Mouse (Mus musculus) embryo, embryonic 10 days (tissue): Measurements from ENCODE around the gene Prokr1.

ENCODE experiments used
- DNase-seq: peaks from one replicate; pipeline ENCODE4 v3.0.0-alpha.2; 2015; ENCODE audit warnings: low spot score

Prokr1 gene

DNA sequence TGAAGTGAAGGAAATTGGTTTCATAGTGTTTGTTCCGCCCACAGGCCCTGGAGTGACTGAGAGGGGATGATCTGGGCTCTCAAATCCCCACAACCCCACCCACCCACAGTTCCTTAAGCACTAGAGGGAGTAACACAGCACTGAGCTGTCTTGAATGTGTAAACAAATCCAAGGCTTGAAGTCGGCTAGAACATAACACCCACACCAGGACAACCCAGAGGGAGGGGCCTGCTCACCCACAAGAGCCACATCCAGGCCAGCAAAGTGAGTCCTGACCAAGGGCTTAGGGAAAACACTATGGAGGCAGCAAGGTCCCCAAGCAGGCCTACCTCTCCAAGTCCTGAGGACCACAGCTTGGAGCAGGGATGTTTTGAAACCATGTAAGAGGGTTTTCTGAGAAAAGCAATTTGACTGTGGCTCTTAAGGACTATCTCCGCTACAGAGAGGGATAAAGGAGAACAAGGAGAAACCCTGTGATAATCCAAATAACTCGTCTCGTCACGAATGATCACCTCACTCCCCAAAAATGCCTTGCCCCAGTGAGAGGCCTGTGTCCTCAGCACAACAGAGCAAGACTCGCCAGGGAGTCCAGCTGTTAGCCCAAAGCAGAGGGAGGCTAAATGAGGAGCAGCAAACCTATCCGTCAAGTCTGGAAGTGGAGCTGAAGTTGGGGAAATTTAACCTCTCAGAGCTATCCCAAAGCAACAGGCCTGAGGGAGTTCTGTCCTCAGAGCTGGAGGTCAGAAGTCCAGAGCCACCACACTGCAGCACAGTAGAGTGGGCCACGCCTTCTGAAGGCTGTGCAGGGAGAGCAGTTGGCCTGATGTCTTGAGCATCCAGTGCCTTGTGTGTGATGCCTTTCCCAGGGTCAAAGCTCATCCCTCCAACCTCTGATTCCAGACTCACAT, 22.6 kb downstream of the Prokr1 start:
- DNase-seq: no peak

DNA sequence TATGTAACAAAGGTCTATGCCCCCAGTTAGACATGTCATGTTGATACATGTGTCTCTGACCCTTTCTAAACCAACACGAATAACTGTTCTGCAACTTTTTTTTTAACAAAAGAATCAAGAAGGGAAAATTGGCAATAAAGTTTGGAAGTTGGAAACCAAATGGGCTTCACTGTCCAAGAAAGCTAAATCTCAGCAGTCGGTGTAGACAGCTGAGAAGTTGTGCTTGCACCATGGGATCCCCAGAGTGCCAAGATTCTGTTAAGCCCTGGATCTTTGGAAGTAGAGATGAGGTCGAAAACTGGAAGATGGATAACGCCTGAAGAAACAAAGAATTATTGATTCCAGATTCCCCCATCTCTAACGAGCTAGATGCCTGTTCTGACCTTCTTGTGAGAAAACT, 25.4 kb downstream of the Prokr1 start:
- DNase-seq: no peak

DNA sequence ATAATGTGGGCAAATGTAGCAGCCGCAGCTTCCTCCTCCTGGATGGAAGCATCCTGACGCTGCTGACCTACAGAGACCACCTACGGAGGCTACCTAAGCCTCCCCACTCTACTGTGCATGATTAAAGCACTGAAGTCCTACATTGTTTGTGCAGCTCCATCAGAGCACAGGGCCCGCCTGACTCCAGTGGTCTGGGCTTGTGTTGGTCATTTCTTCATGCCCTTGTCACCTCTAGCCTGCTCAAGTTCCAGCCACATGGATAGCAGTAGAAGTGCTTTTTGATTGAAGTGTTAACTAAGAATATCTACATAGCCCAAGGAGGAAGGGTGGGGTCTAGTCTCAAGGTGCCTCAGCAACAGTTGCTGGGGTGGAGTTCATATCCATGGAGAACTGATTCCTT, 26.2 kb downstream of the Prokr1 start:
- no peak for DNase-seq

DNA sequence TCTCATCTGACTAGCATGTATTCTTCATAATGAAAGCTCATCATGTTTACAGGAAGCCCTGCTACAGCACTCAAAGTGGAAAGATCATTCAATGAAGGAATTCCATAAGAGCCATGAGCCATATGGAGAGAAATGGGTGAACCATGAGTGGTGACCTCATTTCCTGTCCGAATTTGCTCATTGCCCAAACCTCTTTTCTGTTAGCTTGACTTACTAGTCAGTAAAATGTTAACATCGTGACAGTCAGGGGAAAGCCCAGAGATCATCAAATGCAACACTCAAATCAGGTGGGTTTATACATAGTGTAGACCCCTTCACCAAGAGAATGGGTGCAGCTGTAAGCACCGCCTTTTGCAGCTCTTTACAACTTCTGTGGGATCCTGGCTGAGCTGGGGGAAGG, 36.8 kb downstream of the Prokr1 start:
- DNase-seq: no peak

DNA sequence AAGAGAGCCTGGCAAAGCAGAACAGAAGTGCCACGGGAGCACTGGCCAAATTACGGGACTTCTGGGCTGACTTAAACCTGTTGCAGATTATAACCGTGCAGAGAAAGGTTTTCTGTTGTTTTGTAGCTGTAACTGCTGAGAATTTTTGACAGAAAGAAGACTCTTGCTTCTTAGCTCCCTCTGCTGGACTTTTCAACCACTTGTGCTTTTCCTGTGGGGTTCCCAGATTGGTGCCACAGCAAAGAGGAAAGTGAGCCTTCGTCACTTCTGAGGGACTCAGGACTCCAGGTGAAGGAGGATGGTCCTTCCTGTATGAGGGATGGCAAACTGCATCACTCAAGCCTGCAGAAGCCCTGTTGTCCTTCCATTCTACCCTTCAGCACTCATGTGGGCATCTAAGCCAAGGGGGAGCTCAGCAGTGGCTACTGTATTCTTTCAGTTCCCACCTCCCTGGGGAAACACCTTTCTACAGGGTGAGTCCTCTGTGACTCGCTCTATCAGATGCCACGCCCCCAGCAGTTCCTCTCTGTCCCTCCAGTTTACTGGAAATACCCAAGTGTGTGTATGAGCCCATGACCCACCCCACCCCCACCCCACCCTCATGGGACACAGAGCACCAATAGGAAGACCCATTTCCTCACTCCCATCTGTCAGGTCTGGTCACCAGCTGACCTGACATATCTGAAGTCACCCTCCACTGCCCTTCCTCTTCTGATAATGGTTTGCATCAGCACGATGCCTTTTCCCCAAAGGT, 38.3 kb downstream of the Prokr1 start:
- DNase-seq: no peak

DNA sequence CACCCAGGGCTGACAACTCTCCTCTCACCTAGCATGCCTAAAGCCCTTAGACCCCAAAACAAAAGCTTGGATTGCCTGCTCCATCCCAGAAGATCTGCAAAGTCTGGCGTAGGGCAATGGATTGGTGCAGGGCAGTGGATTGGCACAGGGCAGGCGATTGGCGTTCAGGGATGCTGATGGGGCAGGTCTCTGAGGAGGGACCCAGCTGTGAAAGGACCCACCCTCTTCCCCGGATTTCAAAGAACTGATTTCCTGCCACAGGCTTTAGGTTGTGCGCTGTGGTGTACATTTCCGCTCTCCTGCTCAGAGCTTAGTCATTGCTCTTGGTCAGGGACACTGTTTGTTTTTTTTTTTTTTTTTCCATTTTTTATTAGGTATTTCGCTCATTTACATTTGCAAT, 42.7 kb downstream of the Prokr1 start:
- DNase-seq: no peak

DNA sequence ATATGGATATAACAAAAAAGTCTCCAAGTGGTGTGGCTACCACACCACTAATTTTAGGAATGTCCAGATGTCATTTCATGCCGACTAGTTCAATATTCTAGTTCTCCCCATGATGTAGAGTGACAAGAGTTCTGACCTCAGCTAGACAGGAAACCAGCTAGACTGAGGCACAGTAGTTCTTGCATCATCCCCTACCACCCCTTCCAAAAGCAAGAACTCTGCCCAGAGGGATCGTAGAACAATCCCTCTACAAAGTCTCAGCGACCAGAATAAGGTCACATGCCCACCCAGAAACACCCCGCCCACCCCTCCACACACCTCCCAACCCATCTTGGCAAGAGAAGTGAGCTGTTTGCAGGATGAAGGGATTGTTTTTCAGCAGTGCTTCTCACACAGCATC, 43.1 kb downstream of the Prokr1 start:
- DNase-seq: no peak

DNA sequence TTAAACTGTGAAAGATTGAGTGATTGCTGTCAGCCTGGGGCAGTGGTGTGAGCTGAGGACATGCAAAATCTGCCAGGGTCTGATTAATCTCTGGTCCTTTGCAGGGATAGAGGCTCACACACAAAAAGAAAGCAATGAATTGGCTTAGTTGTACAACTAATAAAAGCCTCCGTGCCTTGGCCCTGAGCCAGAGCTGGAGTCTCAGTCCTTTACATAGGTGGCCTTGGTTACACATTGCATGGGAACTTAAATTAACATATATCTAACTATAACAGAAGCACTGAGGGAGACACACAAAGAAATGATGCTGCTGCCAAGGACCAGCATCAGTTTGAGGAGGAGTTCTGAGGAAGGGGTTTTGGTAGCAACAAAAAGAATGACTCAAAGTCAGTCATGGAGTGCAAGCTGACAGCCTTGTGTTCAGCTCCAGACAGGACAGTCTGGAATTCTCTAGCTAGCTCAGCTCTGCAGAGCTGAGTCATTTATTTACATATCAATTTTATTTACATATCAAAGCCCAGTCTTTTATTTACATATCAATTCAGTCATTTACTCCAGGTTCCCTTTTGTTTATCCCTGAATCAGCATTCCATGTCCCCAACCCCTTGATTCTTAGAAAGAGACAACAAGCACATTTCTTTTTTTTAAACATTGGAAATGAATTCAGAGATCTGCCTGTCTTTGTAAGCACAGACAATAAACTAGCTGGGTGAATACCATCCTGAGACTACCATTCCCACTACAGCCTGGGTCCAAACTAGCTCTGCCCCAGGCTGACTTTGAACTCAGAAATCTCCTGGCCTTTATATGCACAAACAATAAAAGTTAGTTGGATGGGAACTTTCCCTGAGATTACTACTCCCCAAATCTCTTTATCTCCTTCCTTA, 45.0 kb downstream of the Prokr1 start:
- no peak for DNase-seq

DNA sequence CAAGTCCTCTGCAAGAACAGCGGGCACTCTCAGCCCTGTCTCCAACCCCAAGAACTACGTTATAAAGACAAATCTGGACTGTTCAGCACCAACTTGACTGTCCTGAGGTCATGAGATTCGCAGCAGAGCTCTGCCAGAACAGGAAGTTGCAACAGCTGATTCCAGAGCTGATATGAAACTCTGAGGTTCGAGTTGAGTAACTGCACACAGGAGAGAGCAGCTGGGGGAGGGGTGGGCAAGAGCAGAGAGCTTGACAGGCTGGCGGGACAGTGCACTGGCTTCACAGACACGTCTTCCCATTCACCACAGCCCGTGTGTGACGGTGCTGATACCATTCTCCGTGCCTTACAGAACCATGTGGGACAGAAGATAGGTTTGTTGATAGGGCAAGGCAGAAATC, 48.5 kb downstream of the Prokr1 start:
- DNase-seq: no peak

DNA sequence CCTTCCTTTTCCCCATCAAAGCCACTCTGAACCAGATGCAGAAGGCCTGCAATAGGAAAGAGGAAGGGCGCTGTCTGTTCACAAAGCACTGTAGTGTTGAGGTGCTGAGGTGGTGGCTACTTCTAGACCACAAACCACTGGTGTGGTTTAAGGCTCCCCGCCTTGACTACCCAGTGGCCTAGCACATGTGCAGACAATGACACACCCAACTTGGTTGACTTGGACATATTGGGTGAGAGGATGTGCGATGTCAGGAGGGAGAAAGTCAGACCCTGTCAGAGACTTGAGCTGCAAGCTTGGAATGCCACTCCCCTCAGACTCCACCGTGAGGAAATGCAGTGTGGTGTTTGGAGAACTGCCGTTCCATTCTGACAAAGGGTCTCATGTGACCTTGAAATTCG, 49.4 kb downstream of the Prokr1 start:
- DNase-seq: no peak

DNA sequence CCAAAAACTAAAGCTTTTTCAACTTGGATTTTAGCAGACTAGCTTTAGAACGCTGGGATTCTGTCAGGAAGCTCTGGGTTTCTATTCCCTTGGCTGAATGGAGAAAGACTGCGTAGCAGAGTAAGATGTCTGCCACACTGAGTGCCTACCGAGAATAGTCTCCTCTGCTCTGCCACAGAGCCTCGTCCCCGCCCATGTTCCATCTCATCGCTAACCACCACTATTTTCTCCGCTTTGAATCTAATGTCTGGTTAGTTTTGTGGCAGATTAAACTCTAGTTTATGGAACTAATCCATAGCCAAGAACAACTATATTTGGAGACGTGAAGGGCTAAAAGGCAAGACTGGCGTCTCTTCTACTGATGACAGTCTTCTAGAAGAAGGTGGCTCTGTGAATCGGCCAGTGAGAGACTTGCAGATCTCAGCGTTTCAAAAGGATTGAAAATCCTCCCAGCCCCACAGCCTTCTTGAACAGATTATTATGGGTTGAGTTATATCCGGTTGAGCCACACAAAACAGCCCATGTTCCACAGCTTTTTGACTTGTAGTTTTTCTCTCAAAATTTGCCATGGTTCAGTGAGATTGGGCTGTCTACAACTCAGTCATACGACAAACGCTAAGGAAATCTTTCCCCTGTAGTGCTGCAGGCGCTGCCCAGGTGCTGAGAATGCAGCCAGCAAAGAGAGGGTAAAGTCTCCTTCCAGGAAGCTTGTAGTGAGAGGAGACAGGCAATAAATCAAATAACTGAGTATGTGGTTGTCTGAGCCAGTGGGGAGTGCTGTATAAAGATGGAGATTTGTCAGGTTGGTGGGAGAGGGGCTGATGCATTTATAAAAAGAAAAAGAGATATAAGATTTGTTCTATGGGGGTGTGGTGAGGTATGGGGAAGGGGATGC, 51.9 kb downstream of the Prokr1 start:
- no peak for DNase-seq

DNA sequence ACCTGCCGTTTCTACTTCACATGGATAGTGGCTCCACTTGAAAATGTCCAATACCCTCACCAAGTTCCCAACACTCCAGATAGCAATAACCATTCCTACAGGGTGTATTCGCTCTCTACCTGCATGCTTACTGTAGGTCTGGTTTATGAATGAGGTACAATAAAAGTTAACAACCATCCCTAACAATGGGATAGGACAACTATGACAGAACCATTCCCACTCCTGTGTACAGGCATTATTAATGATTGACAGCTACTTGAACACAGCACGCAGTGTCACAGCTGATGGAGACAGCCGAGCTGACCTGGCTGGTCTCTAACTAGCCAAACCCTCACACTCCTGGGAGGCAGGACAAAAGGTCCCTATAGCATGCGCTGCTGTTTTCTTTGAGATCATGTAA, 52.9 kb downstream of the Prokr1 start:
- no peak for DNase-seq

DNA sequence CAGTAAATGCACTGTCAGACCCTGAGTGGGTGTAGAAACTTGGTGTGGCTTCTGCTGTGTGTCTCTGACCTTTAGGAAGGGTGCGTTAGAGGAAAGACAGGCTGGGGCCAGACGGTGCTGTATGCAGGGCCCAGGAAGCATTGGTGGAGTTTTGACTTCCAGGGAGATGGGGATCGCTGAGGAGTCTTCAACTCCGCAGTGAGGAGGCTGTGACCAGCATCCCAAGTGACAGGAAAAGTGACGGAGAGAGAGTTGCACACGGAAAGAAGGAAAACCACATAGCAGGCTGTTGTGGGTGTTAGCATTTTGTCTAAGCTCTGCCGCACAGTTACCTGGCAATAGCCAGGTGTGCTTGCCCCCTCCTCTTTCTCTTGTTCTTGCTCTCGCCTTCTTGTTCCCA, 54.3 kb downstream of the Prokr1 start:
- no peak for DNase-seq

DNA sequence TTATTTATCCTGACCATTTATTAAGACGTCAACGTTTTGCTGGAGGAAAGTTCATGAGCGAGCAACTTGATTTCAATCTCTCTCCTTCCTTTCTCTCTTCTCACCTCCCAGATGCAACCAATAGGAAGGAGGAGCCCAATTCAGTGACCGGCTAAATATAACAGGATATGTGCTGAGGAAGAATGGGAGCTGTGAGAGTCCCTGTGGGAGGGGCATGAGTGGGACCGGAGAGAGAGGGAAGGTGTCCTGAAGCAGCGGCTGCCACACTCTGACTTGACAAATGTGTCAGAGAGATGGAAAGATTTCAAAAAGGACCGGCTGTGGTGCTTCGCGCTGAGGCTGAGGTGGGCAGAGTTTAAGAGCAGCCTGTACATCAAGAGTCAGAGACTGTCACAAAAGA, 54.9 kb downstream of the Prokr1 start:
- no peak for DNase-seq

DNA sequence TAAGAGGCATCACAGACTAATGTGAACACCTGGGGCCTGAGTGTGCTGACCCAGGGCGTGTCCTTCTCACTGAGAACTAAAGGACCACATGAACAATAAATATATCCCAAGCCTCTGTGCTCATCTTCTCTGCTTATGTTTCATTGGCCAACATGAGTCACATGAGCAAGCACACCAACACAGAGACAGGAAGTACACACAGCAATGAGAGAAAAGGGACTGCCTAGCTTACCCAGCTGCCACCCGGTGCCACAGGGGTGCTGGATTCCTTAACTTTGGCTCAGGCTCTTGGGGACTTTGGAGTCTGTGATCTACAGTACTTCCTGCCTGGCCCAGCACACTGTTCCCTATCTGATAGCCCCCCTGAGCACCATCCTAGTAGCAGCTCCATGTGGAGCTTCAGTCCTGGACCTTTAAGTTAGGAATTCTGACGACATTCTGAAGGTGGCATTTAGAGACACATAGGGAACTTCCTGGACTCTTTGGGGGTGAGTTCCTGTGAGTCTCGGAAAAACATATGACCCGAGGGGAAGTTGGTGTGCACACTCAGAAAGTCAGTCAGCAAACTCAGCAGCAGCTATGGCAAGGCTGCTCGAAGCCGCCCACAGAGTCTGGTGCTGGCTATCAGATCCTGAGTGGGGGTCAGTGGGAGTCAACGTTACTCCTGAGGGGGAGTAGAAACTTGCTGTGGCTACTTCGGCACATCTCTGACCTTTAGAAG, 55.5 kb downstream of the Prokr1 start:
- DNase-seq: no peak

DNA sequence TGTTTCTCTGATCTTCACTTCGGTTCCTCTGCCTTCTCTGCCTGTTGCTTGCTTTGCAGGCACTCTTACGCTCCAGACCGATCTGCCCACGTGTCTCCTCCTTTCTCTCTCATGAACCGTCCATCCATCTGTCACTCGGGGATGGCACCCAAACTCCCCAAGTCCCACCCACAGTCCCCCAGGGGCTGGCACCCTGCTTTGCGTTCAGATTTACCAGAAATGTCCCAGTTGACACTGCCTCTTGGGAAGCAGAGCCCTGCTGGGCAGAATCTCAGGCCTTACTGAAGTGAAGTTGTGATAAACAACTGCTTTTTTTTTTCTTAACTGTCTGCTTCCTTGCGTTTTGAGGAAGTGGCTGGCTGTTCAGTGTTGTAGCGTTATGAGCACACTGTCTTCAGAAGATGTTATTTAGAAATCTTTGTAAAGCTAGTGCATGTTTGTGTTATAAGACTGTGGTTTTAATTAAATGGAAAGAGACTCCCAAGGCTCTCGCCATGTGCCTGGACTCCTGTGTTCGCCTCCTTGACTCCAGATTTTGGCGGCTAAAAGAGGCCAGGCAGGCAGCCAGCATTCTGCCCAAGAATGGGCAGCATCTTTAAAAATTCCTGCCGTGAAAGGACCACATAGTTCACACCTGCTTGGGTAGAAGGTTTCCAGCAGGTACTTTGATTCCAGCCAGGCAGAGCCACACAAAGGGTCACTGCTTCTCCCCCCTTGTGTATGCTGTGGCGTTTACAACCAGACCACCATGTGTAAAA, 57.4 kb downstream of the Prokr1 start, which contains the start of gene Arhgap25:
TSS of gene Arhgap25 (minus strand) at position 307 of the 758 bp plus-strand sequence.
- DNase-seq: no peak

DNA sequence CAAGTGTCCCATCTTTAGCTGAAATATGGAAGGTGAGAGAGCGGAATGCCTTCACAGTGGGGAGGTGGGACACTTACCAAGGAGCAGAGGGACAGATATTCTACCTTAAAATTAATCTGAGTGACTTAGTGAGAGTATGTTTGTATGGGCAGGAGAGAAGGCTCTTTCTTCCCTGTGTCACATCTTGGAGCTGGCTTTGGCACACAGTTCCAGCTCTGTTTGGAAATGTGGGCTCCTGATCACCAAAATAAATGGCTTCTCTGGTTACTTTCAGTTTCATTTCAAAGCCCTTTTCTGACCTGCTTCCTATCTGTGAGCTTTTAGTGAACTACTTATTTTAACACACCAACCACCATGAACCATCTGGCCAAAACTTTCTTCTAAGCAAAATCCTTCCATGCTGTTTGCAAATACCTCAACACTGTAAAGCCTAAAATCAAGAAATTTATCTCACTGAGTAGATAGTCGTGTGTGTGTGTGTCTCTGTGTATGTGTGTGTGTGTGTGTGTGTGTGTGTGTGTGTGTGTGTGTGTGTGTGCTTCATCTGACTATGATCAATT, 59.0 kb downstream of the Prokr1 start:
- no peak for DNase-seq

DNA sequence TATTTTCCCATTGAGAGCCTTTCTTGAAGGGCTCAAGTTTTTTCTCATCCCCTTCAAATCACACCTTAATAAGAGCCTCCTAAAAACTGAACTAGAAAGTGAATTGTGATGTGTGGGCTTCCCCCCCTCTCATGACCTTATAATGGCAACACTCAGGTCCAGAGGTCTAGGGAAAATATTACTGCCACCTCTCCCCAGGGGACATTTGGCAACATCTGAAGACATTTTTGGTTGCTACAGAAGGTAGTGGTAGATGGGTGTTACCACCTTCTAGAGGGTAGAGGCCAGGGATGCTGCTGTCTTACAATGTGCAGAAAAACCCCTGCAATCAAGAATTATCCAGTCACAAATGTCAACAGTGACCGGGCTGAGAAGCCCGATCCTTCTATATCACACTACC, 60.2 kb downstream of the Prokr1 start:
- DNase-seq: no peak
